Mouse (Mus musculus) intestine, postnatal 0 days (tissue): ENCODE measurements around the gene Egfr. TPM values are rescaled to one million over a fixed set of nuclear protein-coding genes. Genes with fewer than 3 reads are reported as not detected.

Source experiments
- ATAC-seq: fragments of 200-750 bp; cut with Nextera tagmentation; 2 replicates; pipeline ENCODE4 v1.8.0; 2017; ENCODE audit warnings: mild to moderate bottlenecking, moderate TSS enrichment, moderate library complexity
- H3K27ac ChIP-seq: fragments of 300-500 bp; sonication (generic); 2 replicates; pipeline ENCODE4 v1.5.1; 2014; ENCODE audit warnings: mild to moderate bottlenecking, low read depth, low read length, moderate library complexity
- H3K27me3 ChIP-seq: fragments of 300-500 bp; sonication (generic); replicated peaks from 2 replicates; pipeline ENCODE4 v1.6.1; 2014; ENCODE audit warnings: low read length, mixed read lengths; ENCODE audit not compliant: control insufficient read depth, insufficient read depth
- H3K36me3 ChIP-seq: fragments of 300-500 bp; sonication (generic); 2 replicates; pipeline ENCODE4 v1.6.1; 2014; ENCODE audit warnings: mild to moderate bottlenecking, moderate library complexity; ENCODE audit not compliant: control insufficient read depth, insufficient read depth
- H3K4me1 ChIP-seq: fragments of 300-500 bp; sonication (generic); replicated peaks from 2 replicates; pipeline ENCODE4 v1.6.1; 2014; ENCODE audit warnings: antibody characterized with exemption, low read length, mixed read lengths; ENCODE audit not compliant: control insufficient read depth, insufficient read depth
- H3K4me2 ChIP-seq: fragments of 300-500 bp; sonication (generic); replicated peaks from 2 replicates; pipeline ENCODE4 v1.6.1; 2014; ENCODE audit warnings: low read depth, mild to moderate bottlenecking, moderate library complexity
- H3K4me3 ChIP-seq: fragments of 300-500 bp; sonication (generic); 2 replicates; pipeline ENCODE4 v1.5.1; 2014; ENCODE audit warnings: low read depth, low read length
- H3K9ac ChIP-seq: fragments of 300-500 bp; sonication (generic); 2 replicates; pipeline ENCODE4 v1.6.1; 2014; ENCODE audit warnings: mild to moderate bottlenecking, low read depth, low read length
- H3K9me3 ChIP-seq: fragments of 300-500 bp; sonication (generic); 2 replicates; pipeline ENCODE4 v1.6.1; 2016; ENCODE audit warnings: mixed run types; ENCODE audit not compliant: control insufficient read depth
- CTCF ChIP-seq: sonication (generic); IDR thresholded peaks from 2 replicates; pipeline ENCODE4 v1.5.1; 2016; ENCODE audit warnings: low read depth, mild to moderate bottlenecking, control low read depth, antibody characterized with exemption, moderate library complexity
- WGBS: fragments of 180-500 bp; shearing (Covaris S2); extraction: QIAGEN DNeasy Blood & Tissue Kit; methylation state at CpG from one replicate; pipeline ENCODE4 v1.1.7; 2014; 5-methylcytosine and 5-hydroxymethylcytosine counted together
- polyA plus RNA-seq: library from polyadenylated mRNA; unstranded; fragments of >200 nt; fragmentation: Nextera tagmentation; extraction: Ambion mirVana; gene quantifications from 2 replicates; pipeline ENCODE4 v1.2.1, GENCODE M21; 2015

Egfr gene
- polyA plus RNA-seq, 1 experiment from 2014 or later = 5.0 TPM

- 25% methylated on average over 3 of the region's 3 CpGs for WGBS
- Histone ChIP-seq H3K4me2 (peak overlapping the region; percentile 30; the same call in 1 of the 2 replicates), H3K4me3 (no peak overlapping the region), H3K9me3 (no peaks in the 10 kb centered on the region), H3K27ac (no peak overlapping the region), H3K36me3 (no peaks in the 10 kb centered on the region), H3K4me1 (0 out of 2 replicates have a peak, but pooled peaks cover 3% of the 10 kb centered on the region), H3K9ac (no peak overlapping the region), H3K27me3 (no peaks in the 10 kb centered on the region)
- peak; percentile 80 for ATAC-seq
- TF ChIP-seq CTCF = no peak
Observed at GRCm38 (mm10) chr11:16769709-16770303, 17.8 kb downstream of the Egfr start.

GRCm38 (mm10) chr11:16770966-16771365, 19.0 kb downstream of the Egfr start:
- no peak overlapping the region for H3K4me2 ChIP-seq
- no peak for ATAC-seq
- WGBS = 80% methylated on average over 4 of the region's 4 CpGs
- no peaks in the 10 kb centered on the region for H3K9me3 ChIP-seq
- TF ChIP-seq CTCF = no peak
- no peak overlapping the region for H3K9ac ChIP-seq
- H3K27me3 ChIP-seq = no peaks in the 10 kb centered on the region
- no peaks in the 10 kb centered on the region for H3K36me3 ChIP-seq
- H3K4me1 ChIP-seq = 0 out of 2 replicates have a peak, but pooled peaks cover 3% of the 10 kb centered on the region
- no peak overlapping the region for H3K27ac ChIP-seq
- H3K4me3 ChIP-seq = no peak overlapping the region

- Histone ChIP-seq H3K27ac (no peak overlapping the region), H3K4me1 (no peaks in the 10 kb centered on the region), H3K4me2 (no peak overlapping the region), H3K27me3 (no peaks in the 10 kb centered on the region), H3K36me3 (no peaks in the 10 kb centered on the region), H3K9ac (no peak overlapping the region), H3K9me3 (no peaks in the 10 kb centered on the region), H3K4me3 (no peak overlapping the region)
- 60% methylated on average over 4 of the region's 4 CpGs for WGBS
- ATAC-seq = no peak
- TF ChIP-seq CTCF = no peak
Observed at GRCm38 (mm10) chr11:16772717-16773116, 20.7 kb downstream of the Egfr start.

GRCm38 (mm10) chr11:16776967-16777366, 25.0 kb downstream of the Egfr start:
- Histone ChIP-seq H3K4me3 (no peak overlapping the region), H3K36me3 (no peaks in the 10 kb centered on the region), H3K27ac (no peak overlapping the region), H3K4me2 (no peak overlapping the region), H3K9ac (no peak overlapping the region), H3K4me1 (no peaks in the 10 kb centered on the region), H3K27me3 (no peaks in the 10 kb centered on the region), H3K9me3 (no peaks in the 10 kb centered on the region)
- no peak for ATAC-seq
- TF ChIP-seq CTCF = no peak
- WGBS = 22% methylated on average over 2 of the region's 2 CpGs

- H3K27ac ChIP-seq = no peak overlapping the region
- H3K9ac ChIP-seq = no peak overlapping the region
- no peak overlapping the region for H3K4me3 ChIP-seq
- H3K4me2 ChIP-seq = no peak overlapping the region
- 39% methylated on average over 2 of the region's 2 CpGs for WGBS
- H3K4me1 ChIP-seq = no peaks in the 10 kb centered on the region
- no peaks in the 10 kb centered on the region for H3K9me3 ChIP-seq
- TF ChIP-seq CTCF = no peak
- no peaks in the 10 kb centered on the region for H3K27me3 ChIP-seq
- ATAC-seq = no peak
- H3K36me3 ChIP-seq = no peaks in the 10 kb centered on the region
Observed at GRCm38 (mm10) chr11:16781604-16782003, 29.6 kb downstream of the Egfr start.

- Histone ChIP-seq H3K4me2 (no peak overlapping the region), H3K27ac (no peak overlapping the region), H3K9me3 (no peaks in the 10 kb centered on the region), H3K27me3 (no peaks in the 10 kb centered on the region), H3K4me1 (no peaks in the 10 kb centered on the region), H3K36me3 (no peaks in the 10 kb centered on the region), H3K9ac (no peak overlapping the region), H3K4me3 (no peak overlapping the region)
- ATAC-seq = no peak
- WGBS = 71% methylated on average over 8 of the region's 8 CpGs
- no peak for TF ChIP-seq CTCF
Observed at GRCm38 (mm10) chr11:16783926-16784659, 32.1 kb downstream of the Egfr start.
